10 mouse cellular contexts compared by ENCODE assay signal in the genomic region with DNA sequence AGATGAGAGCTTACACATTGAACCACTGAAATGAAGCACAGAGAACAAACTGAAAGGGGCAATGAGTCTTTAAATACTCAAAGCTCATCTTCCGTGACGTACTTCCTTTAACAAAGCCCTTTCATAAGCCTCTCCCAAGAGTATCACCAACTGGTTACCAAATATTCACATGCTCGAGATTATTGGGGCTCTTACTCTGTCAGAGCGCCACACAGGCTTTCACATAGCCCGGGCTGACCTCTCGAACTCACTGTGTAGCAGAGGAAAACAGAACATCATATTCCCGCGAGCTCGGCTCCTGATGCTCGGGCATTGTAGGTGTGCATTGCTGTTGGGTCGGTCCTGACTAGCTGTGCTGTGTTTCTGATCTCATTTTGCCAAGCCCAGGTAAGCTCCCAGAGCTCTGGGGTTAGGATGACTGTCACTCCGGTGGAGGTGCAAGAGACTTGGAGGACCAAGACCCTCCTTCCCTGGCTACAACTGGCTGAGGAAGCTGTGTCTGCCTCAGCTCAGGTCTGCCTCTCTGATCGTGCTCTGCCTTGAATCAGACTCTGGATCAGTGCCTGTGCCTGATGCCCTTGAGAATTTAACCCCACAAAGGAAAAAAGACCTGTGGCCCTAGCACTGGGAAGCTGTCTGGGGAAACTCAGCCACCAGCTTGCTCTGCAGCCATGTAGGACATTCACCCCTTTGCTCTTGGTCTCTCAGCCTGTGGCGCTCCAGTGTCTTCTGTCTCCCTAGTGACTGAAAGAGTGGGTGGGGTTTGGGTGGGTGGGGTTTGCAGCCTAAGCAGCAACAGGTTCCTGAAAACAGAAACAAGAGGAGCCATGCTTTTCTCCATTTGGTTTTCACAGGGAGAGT. TPM values are rescaled to one million over a fixed set of nuclear protein-coding genes. Genes with fewer than 3 reads are reported as not detected.
DNase-seq lines count a peak whose midpoint lies in the region; ATAC-seq and TF ChIP-seq lines count a peak whose summit lies in the region.
"Had no signal": no experiment of that assay in that cellular context is flagged by ENCODE, and none has a peak within 500 bp of the region (broad histone marks: within the 10 kb centered on the region; RNA-seq: fewer than 3 reads in every experiment).

No protein-coding gene starts in this region.

- TF ChIP-seq EP300 in CH12.LX (IDR thresholded peaks at IDR 0.05; ENCODE audit: low read length) = no peak

- dilution Hi-C loops in CH12.LX (cut with MboI; ENCODE audit: extremely low pct_ligation_motif_present, extremely low pct_unique_long_range_greater_than_20kb, low sequenced_read_pairs) = no loop called here

- no peak for DNase-seq in heart, adult 9 months (ENCODE audit: low spot score in 2 of 2)
- DNase-seq in CH12.LX (ENCODE audit: extremely low read depth) = peak; percentile 80
- no peak for DNase-seq in embryonic facial prominence, embryonic 10.5 days (ENCODE audit: low spot score)
- no peak for DNase-seq in hindbrain, embryonic 14.5 days (ENCODE audit: low spot score)
- no peak for DNase-seq in thymus, postnatal 36 days
- no peak for DNase-seq in gastrocnemius, postnatal 14 days

- H3K27me3 ChIP-seq in heart, embryonic 12.5 days (replicated peaks) = no peaks in the 10 kb centered on the region
- H3K27me3 ChIP-seq in CH12.LX (replicated peaks) = no peaks in the 10 kb centered on the region
- no peaks in the 10 kb centered on the region for H3K27me3 ChIP-seq in embryonic facial prominence, embryonic 10.5 days (replicated peaks; ENCODE audit: low read depth, poor library complexity, severe bottlenecking)
- no peaks in the 10 kb centered on the region for H3K27me3 ChIP-seq in hindbrain, embryonic 14.5 days (ENCODE audit: control insufficient read depth, insufficient read depth, low read length)
- H3K27me3 ChIP-seq: neural tube, embryonic 12.5 days had no signal

- in situ Hi-C loops in CH12.LX (cut with MboI; ENCODE audit: low pct_ligation_motif_present, low pct_unique_long_range_greater_than_20kb, low sequenced_read_pairs) = no loop called here

- H3K27ac ChIP-seq in heart, embryonic 12.5 days (ENCODE audit: poor library complexity, severe bottlenecking) = peak overlapping the region; percentile 53
- peak overlapping the region; percentile 99 for H3K27ac ChIP-seq in CH12.LX (ENCODE audit: insufficient read depth, low read depth)
- peak overlapping the region; percentile 44; the same call in 1 of the 2 replicates for H3K27ac ChIP-seq in embryonic facial prominence, embryonic 10.5 days (replicated peaks)
- H3K27ac ChIP-seq in hindbrain, embryonic 14.5 days = no peak overlapping the region
- H3K27ac ChIP-seq: neural tube, embryonic 12.5 days had no signal

- peak; percentile 85 for TF ChIP-seq POLR2A in CH12.LX (IDR thresholded peaks at IDR 0.05; ENCODE audit: low read depth, low read length)

- peaks cover 55% of the 10 kb centered on the region for H3K79me2 ChIP-seq in CH12.LX (replicated peaks; ENCODE audit: control insufficient read depth, extremely low read depth, insufficient read depth, poor library complexity, severe bottlenecking)

- no peaks in the 10 kb centered on the region for H3K36me3 ChIP-seq in heart, embryonic 12.5 days
- H3K36me3 ChIP-seq in CH12.LX (replicated peaks in 1 of 2; ENCODE audit: control insufficient read depth in 1 of 2, insufficient read depth in 1 of 2, low read length in 1 of 2) = peaks cover 14 to 36% of the 10 kb centered on the region in 2 experiments
- H3K36me3 ChIP-seq in embryonic facial prominence, embryonic 10.5 days (replicated peaks) = no peaks in the 10 kb centered on the region
- no peaks in the 10 kb centered on the region for H3K36me3 ChIP-seq in hindbrain, embryonic 14.5 days (replicated peaks; ENCODE audit: control insufficient read depth, insufficient read depth)
- H3K36me3 ChIP-seq: neural tube, embryonic 12.5 days had no signal

- no peak overlapping the region for H3K4me2 ChIP-seq in heart, embryonic 12.5 days
- peak overlapping the region; percentile 68 for H3K4me2 ChIP-seq in CH12.LX (ENCODE audit: insufficient read depth, low read depth, poor library complexity, severe bottlenecking)
- no peak overlapping the region for H3K4me2 ChIP-seq in hindbrain, embryonic 14.5 days (replicated peaks)
- H3K4me2 ChIP-seq: neural tube, embryonic 12.5 days had no signal

- H3K4me3 ChIP-seq in heart, embryonic 12.5 days = no peak overlapping the region
- H3K4me3 ChIP-seq in CH12.LX (replicated peaks in 1 of 3; ENCODE audit: low read depth in 2 of 3, low read length in 2 of 3, poor library complexity in 1 of 3) = peak overlapping the region; percentile 49 to 60 (median 57)
- H3K4me3 ChIP-seq in embryonic facial prominence, embryonic 10.5 days = no peak overlapping the region
- H3K4me3 ChIP-seq in hindbrain, embryonic 14.5 days (replicated peaks; ENCODE audit: low read length) = no peak overlapping the region
- H3K4me3 ChIP-seq: neural tube, embryonic 12.5 days had no signal

- no peak for ATAC-seq in heart, embryonic 12.5 days (ENCODE audit: insufficient number of reproducible peaks, low FRiP score)
- peak; percentile 23 for ATAC-seq in megakaryocyte-erythroid progenitor cell, adult 5-6 weeks (replicated peaks; ENCODE audit: low FRiP score, low TSS enrichment, poor library complexity, severe bottlenecking)
- no peak for ATAC-seq in hindbrain, embryonic 14.5 days (ENCODE audit: low FRiP score)

- intact Hi-C loops in gastrocnemius, postnatal 14 days (cut with DNase I; ENCODE audit: low total_unique reads) = no loop called here

- peaks cover 34% of the 10 kb centered on the region for H3K4me1 ChIP-seq in heart, embryonic 12.5 days (replicated peaks)
- H3K4me1 ChIP-seq in CH12.LX (ENCODE audit: control insufficient read depth in 1 of 2, insufficient read depth in 2 of 2) = peaks cover 50 to 73% of the 10 kb centered on the region in 2 experiments
- peaks cover 25% of the 10 kb centered on the region for H3K4me1 ChIP-seq in embryonic facial prominence, embryonic 10.5 days
- H3K4me1 ChIP-seq in hindbrain, embryonic 14.5 days (replicated peaks; ENCODE audit: control insufficient read depth, insufficient read depth, low read length) = no peaks in the 10 kb centered on the region

- no peak for TF ChIP-seq RAD21 in CH12.LX (IDR thresholded peaks at IDR 0.05; ENCODE audit: low read depth, low read length)

- WGBS in heart, embryonic 12.5 days = 57% methylated on average over 14 of the region's 14 CpGs
- WGBS in embryonic facial prominence, embryonic 10.5 days = 69% methylated on average over 14 of the region's 14 CpGs
- 79% methylated on average over 14 of the region's 14 CpGs for WGBS in hindbrain, embryonic 14.5 days

- no peak for TF ChIP-seq CTCF in CH12.LX (conservative IDR thresholded peaks at IDR 0.05 in 1 of 2, IDR thresholded peaks at IDR 0.05 in 1 of 2; ENCODE audit: low read depth in 2 of 2, low read length in 2 of 2)

- peaks cover 6% of the 10 kb centered on the region for H3K9me3 ChIP-seq in heart, embryonic 12.5 days (replicated peaks)
- peaks cover 8% of the 10 kb centered on the region for H3K9me3 ChIP-seq in CH12.LX (replicated peaks; ENCODE audit: low read length)
- no peaks in the 10 kb centered on the region for H3K9me3 ChIP-seq in embryonic facial prominence, embryonic 10.5 days
- no peaks in the 10 kb centered on the region for H3K9me3 ChIP-seq in hindbrain, embryonic 14.5 days (ENCODE audit: control insufficient read depth, low read length)
- H3K9me3 ChIP-seq: neural tube, embryonic 12.5 days had no signal

- 0 out of 2 replicates have a peak overlapping the region, but pooled peaks have one; percentile 4 for H3K9ac ChIP-seq in heart, embryonic 12.5 days
- peak overlapping the region; percentile 69 for H3K9ac ChIP-seq in CH12.LX (ENCODE audit: insufficient read depth, low read depth)
- H3K9ac ChIP-seq in hindbrain, embryonic 14.5 days = no peak overlapping the region
- H3K9ac ChIP-seq: neural tube, embryonic 12.5 days had no signal

RNA-seq across cellular contexts. Expression of a gene that starts 22.5 kb away (rescaled TPM):
- 7.0 and 7.9 TPM in 2 replicates for polyA plus RNA-seq in heart, embryonic 12.5 days (2016; fragmentation: Nextera tagmentation; extraction: Ambion mirVana)
- total RNA-seq in CH12.LX (2012; rRNA removed) (31.6 and 39.5 TPM in 2 replicates), CH12.LX (2014; rRNA removed) (26.9 and 30.0 TPM in 2 replicates)
- polyA plus RNA-seq in CH12.LX (2012; ENCODE audit: insufficient read length, low read depth) = 32.5 and 38.6 TPM in 2 replicates
- 3.8 and 4.5 TPM in 2 replicates for polyA plus RNA-seq in embryonic facial prominence, embryonic 10.5 days (2016; fragmentation: Nextera tagmentation; extraction: Ambion mirVana)
- 18.6 and 21.6 TPM in 2 replicates for total RNA-seq in megakaryocyte-erythroid progenitor cell, adult 5-6 weeks (2014; fragmentation: Nextera tagmentation)
- 30.4 and 37.3 TPM in 2 replicates for total RNA-seq in megakaryocyte-erythroid progenitor cell, adult 5-6 weeks (2017)
- polyA plus RNA-seq in hindbrain, embryonic 14.5 days (2014; fragmentation: Nextera tagmentation; extraction: Ambion mirVana) = 0.95 and 1.4 TPM in 2 replicates
- total RNA-seq in gastrocnemius, postnatal 14 days (2021) = 1 to 10 TPM; 4.7 to 4.8 TPM

RNA-seq across cellular contexts. Expression of a gene that starts 36.1 kb away (rescaled TPM):
- polyA plus RNA-seq in heart, embryonic 12.5 days (2016; fragmentation: Nextera tagmentation; extraction: Ambion mirVana) = 0.87 and 1.1 TPM in 2 replicates
- total RNA-seq in CH12.LX (2012; rRNA removed) (35.1 and 62.5 TPM in 2 replicates), CH12.LX (2014; rRNA removed) (34.5 and 35.5 TPM in 2 replicates)
- polyA plus RNA-seq in CH12.LX (2012; ENCODE audit: insufficient read length, low read depth) = 58.0 and 70.8 TPM in 2 replicates
- 0.68 and 0.72 TPM in 2 replicates for polyA plus RNA-seq in embryonic facial prominence, embryonic 10.5 days (2016; fragmentation: Nextera tagmentation; extraction: Ambion mirVana)
- 48.5 and 69.9 TPM in 2 replicates for total RNA-seq in megakaryocyte-erythroid progenitor cell, adult 5-6 weeks (2014; fragmentation: Nextera tagmentation)
- 152 and 155 TPM in 2 replicates for total RNA-seq in megakaryocyte-erythroid progenitor cell, adult 5-6 weeks (2017)
- 2.2 and 2.4 TPM in 2 replicates for polyA plus RNA-seq in hindbrain, embryonic 14.5 days (2014; fragmentation: Nextera tagmentation; extraction: Ambion mirVana)
- 10 to 100 TPM; 25.7 to 29.1 TPM for total RNA-seq in gastrocnemius, postnatal 14 days (2021)

RNA-seq across cellular contexts. Expression of a gene that starts 37.0 kb away (rescaled TPM):
- 30.3 and 32.7 TPM in 2 replicates for polyA plus RNA-seq in heart, embryonic 12.5 days (2016; fragmentation: Nextera tagmentation; extraction: Ambion mirVana)
- total RNA-seq in CH12.LX (2012; rRNA removed) = 14.2 and 17.6 TPM in 2 replicates
- total RNA-seq in CH12.LX (2014; rRNA removed) = 32.6 and 36.6 TPM in 2 replicates
- polyA plus RNA-seq in CH12.LX (2012; ENCODE audit: insufficient read length, low read depth) = 19.2 and 23.1 TPM in 2 replicates
- polyA plus RNA-seq in embryonic facial prominence, embryonic 10.5 days (2016; fragmentation: Nextera tagmentation; extraction: Ambion mirVana) = 41.9 and 44.8 TPM in 2 replicates
- total RNA-seq in megakaryocyte-erythroid progenitor cell, adult 5-6 weeks (2014; fragmentation: Nextera tagmentation) = 12.5 and 15.2 TPM in 2 replicates
- total RNA-seq in megakaryocyte-erythroid progenitor cell, adult 5-6 weeks (2017) = 7.8 and 8.6 TPM in 2 replicates
- polyA plus RNA-seq in hindbrain, embryonic 14.5 days (2014; fragmentation: Nextera tagmentation; extraction: Ambion mirVana) = 86.5 and 96.9 TPM in 2 replicates
- 1 to 10 TPM; 6.8 to 7.0 TPM for total RNA-seq in gastrocnemius, postnatal 14 days (2021)

RNA-seq across cellular contexts. Expression of a gene that starts 56.1 kb away (rescaled TPM):
- polyA plus RNA-seq in heart, embryonic 12.5 days (2016; fragmentation: Nextera tagmentation; extraction: Ambion mirVana) = 156 and 165 TPM in 2 replicates
- total RNA-seq in CH12.LX (2012; rRNA removed) = 112 and 122 TPM in 2 replicates
- 224 and 245 TPM in 2 replicates for total RNA-seq in CH12.LX (2014; rRNA removed)
- polyA plus RNA-seq in CH12.LX (2012; ENCODE audit: insufficient read length, low read depth) = 142 and 145 TPM in 2 replicates
- polyA plus RNA-seq in embryonic facial prominence, embryonic 10.5 days (2016; fragmentation: Nextera tagmentation; extraction: Ambion mirVana) = 200 and 208 TPM in 2 replicates
- 136 and 142 TPM in 2 replicates for total RNA-seq in megakaryocyte-erythroid progenitor cell, adult 5-6 weeks (2014; fragmentation: Nextera tagmentation)
- total RNA-seq in megakaryocyte-erythroid progenitor cell, adult 5-6 weeks (2017) = 68.2 and 68.8 TPM in 2 replicates
- 261 and 267 TPM in 2 replicates for polyA plus RNA-seq in hindbrain, embryonic 14.5 days (2014; fragmentation: Nextera tagmentation; extraction: Ambion mirVana)
- total RNA-seq in gastrocnemius, postnatal 14 days (2021) = 10 to 100 TPM; 42.8 to 52.4 TPM

RNA-seq across cellular contexts. Expression of a gene that starts 59.0 kb away (rescaled TPM):
- polyA plus RNA-seq in heart, embryonic 12.5 days (2016; fragmentation: Nextera tagmentation; extraction: Ambion mirVana) = 0.46 TPM in 1 of 2 replicates, not detected in the other
- total RNA-seq in CH12.LX (2012; rRNA removed) (not detected in 2 replicates), CH12.LX (2014; rRNA removed) (not detected in 2 replicates)
- 1.1 and 2.6 TPM in 2 replicates for polyA plus RNA-seq in CH12.LX (2012; ENCODE audit: insufficient read length, low read depth)
- not detected in 2 replicates for polyA plus RNA-seq in embryonic facial prominence, embryonic 10.5 days (2016; fragmentation: Nextera tagmentation; extraction: Ambion mirVana)
- not detected in 2 replicates for total RNA-seq in megakaryocyte-erythroid progenitor cell, adult 5-6 weeks (2014; fragmentation: Nextera tagmentation)
- total RNA-seq in megakaryocyte-erythroid progenitor cell, adult 5-6 weeks (2017) = not detected in 2 replicates
- polyA plus RNA-seq in hindbrain, embryonic 14.5 days (2014; fragmentation: Nextera tagmentation; extraction: Ambion mirVana) = 1.1 and 1.2 TPM in 2 replicates
- under 1 TPM in 1 of 2 experiments, not detected in 1; 0.37 TPM for total RNA-seq in gastrocnemius, postnatal 14 days (2021)
- total RNA-seq: left cerebral cortex, postnatal 36 days had no signal
- polyA plus RNA-seq: neural tube, embryonic 12.5 days had no signal

Comparison
In these comparisons a context has a peak if more than half of its experiments do, and no peak if none do; other contexts are left out.
1. H3K4me3 ChIP-seq: peak in CH12.LX (3 of 3); none in heart, embryonic 12.5 days (single experiment), embryonic facial prominence, embryonic 10.5 days (single experiment) and hindbrain, embryonic 14.5 days (single experiment).
2. RNA of a gene that starts 36.1 kb away (polyA plus RNA-seq): 58.0 to 70.8 TPM in CH12.LX; 2.2 to 2.4 TPM in hindbrain, embryonic 14.5 days, 0.87 to 1.1 TPM in heart, embryonic 12.5 days and 0.68 to 0.72 TPM in embryonic facial prominence, embryonic 10.5 days; every median in the first group is over 10 times any median in the second.